ENCODE assay signal across 11 mouse cellular contexts in the genomic region with DNA sequence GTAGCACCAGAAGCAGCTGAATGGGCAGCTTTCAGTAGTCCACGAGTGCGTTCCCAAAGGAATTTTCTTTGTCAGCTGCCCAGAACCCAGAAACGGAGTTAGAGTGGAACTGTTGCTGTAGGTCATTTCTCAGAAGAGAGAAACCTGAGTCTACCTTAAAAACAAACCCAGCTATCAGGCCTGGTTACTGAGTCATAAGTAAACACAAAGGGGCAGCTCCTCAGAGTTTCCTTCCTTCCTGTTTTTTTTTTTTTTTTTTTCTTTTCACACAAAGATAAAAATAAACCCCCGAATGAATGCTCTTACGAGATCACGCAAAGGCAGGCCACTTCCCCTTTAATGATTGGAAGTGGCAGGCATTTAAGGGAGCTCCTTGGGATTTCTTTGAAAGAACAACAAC. TPM values are rescaled to one million over a fixed set of nuclear protein-coding genes. Genes with fewer than 3 reads are reported as not detected.
DNase-seq lines count a peak whose midpoint lies in the region; ATAC-seq and TF ChIP-seq lines count a peak whose summit lies in the region.
"Had no signal": no experiment of that assay in that cellular context is flagged by ENCODE, and none has a peak within 500 bp of the region (broad histone marks: within the 10 kb centered on the region; RNA-seq: fewer than 3 reads in every experiment).

A gene (plus strand): TSS at position 322 of the 400 bp plus-strand sequence.

- peak within 1 kb of the TSS; percentile 51 for H3K4me2 ChIP-seq in lung, postnatal 0 days (replicated peaks; ENCODE audit: low read depth, low read length)
- no peak within 1 kb of the TSS for H3K4me2 ChIP-seq in midbrain, embryonic 14.5 days (ENCODE audit: low read length)
- H3K4me2 ChIP-seq: embryonic facial prominence, embryonic 15.5 days had no signal

- H3K9me3 ChIP-seq in lung, postnatal 0 days (ENCODE audit: low read length) = no peaks in the 10 kb centered on the region
- H3K9me3 ChIP-seq in midbrain, embryonic 14.5 days (ENCODE audit: control insufficient read depth, low read length) = no peaks in the 10 kb centered on the region
- H3K9me3 ChIP-seq: embryonic facial prominence, embryonic 15.5 days had no signal

- peak; percentile 34 for ATAC-seq in lung, postnatal 0 days
- ATAC-seq in midbrain, embryonic 14.5 days (ENCODE audit: low FRiP score, low TSS enrichment) = no peak
- ATAC-seq in activated CD4-positive, CD25-positive, alpha-beta regulatory T cell, adult 4 months = no peak

- peaks cover 1% of the 10 kb centered on the region; the same call in 1 of the 2 replicates for H3K4me1 ChIP-seq in heart, adult 2 months (ENCODE audit: control insufficient read depth, insufficient read depth, low read length)
- H3K4me1 ChIP-seq in lung, postnatal 0 days (ENCODE audit: insufficient read depth, low read depth, low read length) = peaks cover 4% of the 10 kb centered on the region; the same call in 1 of the 2 replicates
- H3K4me1 ChIP-seq in midbrain, embryonic 14.5 days (ENCODE audit: control insufficient read depth, insufficient read depth, low read length) = no peaks in the 10 kb centered on the region
- H3K4me1 ChIP-seq: embryonic facial prominence, embryonic 15.5 days had no signal

- no peak for TF ChIP-seq CTCF in heart, adult 2 months (IDR thresholded peaks at IDR 0.05)
- no peak for TF ChIP-seq CTCF in lung, postnatal 0 days (IDR thresholded peaks at IDR 0.05)

- intact Hi-C loops in heart, adult 2 months (cut with DNase I) = no loop called here
- intact Hi-C loops in heart, postnatal 10 days (cut with DNase I) = no loop called here
- intact Hi-C loops in gastrocnemius, postnatal 14 days (cut with DNase I; ENCODE audit: low total_unique reads) = no loop called here

- no peak for TF ChIP-seq POLR2A in heart, adult 2 months (IDR thresholded peaks at IDR 0.05; ENCODE audit: insufficient read depth, low read depth, low read length)

- H3K27ac ChIP-seq in heart, adult 2 months = peak within 1 kb of the TSS; percentile 12; the same call in 1 of the 2 replicates
- peak within 1 kb of the TSS; percentile 77 for H3K27ac ChIP-seq in lung, postnatal 0 days (ENCODE audit: low read length)
- H3K27ac ChIP-seq in midbrain, embryonic 14.5 days (replicated peaks; ENCODE audit: low read depth, low read length) = no peak within 1 kb of the TSS
- H3K27ac ChIP-seq: embryonic facial prominence, embryonic 15.5 days; layer of hippocampus, adult 2 months had no signal

- H3K79me2 ChIP-seq in heart, adult 2 months (replicated peaks; ENCODE audit: control insufficient read depth, insufficient read depth, low read length) = no peaks in the 10 kb centered on the region

- H3K36me3 ChIP-seq in heart, adult 2 months (ENCODE audit: control insufficient read depth, insufficient read depth, low read length) = no peaks in the 10 kb centered on the region
- no peaks in the 10 kb centered on the region for H3K36me3 ChIP-seq in lung, postnatal 0 days (ENCODE audit: insufficient read depth, low read length)
- no peaks in the 10 kb centered on the region for H3K36me3 ChIP-seq in midbrain, embryonic 14.5 days (ENCODE audit: control insufficient read depth, insufficient read depth, low read length)
- H3K36me3 ChIP-seq: embryonic facial prominence, embryonic 15.5 days had no signal

- no peak within 1 kb of the TSS for H3K4me3 ChIP-seq in heart, adult 2 months
- H3K4me3 ChIP-seq in lung, postnatal 0 days (ENCODE audit: low read depth, low read length) = peak within 1 kb of the TSS; percentile 36
- no peak within 1 kb of the TSS for H3K4me3 ChIP-seq in midbrain, embryonic 14.5 days (replicated peaks; ENCODE audit: low read depth, low read length)
- H3K4me3 ChIP-seq: embryonic facial prominence, embryonic 15.5 days; layer of hippocampus, adult 2 months had no signal

- 17% methylated on average over 6 of the region's 6 CpGs for WGBS in heart, adult 2 months
- 23% methylated on average over 6 of the region's 6 CpGs for WGBS in lung, postnatal 0 days
- 68% methylated on average over 6 of the region's 6 CpGs for WGBS in midbrain, embryonic 14.5 days

- no peak for TF ChIP-seq EP300 in heart, adult 2 months (IDR thresholded peaks at IDR 0.05; ENCODE audit: insufficient read depth, low read depth, low read length)
- TF ChIP-seq EP300 in lung, postnatal 0 days (IDR thresholded peaks at IDR 0.05) = peak; percentile 85

- no peaks in the 10 kb centered on the region for H3K27me3 ChIP-seq in heart, adult 2 months (ENCODE audit: control insufficient read depth, insufficient read depth, low read length)
- H3K27me3 ChIP-seq in lung, postnatal 0 days (replicated peaks; ENCODE audit: insufficient read depth, low read length) = no peaks in the 10 kb centered on the region
- H3K27me3 ChIP-seq in midbrain, embryonic 14.5 days (ENCODE audit: control insufficient read depth, insufficient read depth, low read length) = no peaks in the 10 kb centered on the region
- H3K27me3 ChIP-seq: embryonic facial prominence, embryonic 15.5 days had no signal

- no peak for DNase-seq in heart, adult 2 months
- no peak for DNase-seq in heart, postnatal 10 days
- peak; percentile 4 for DNase-seq in 416B (ENCODE audit: low read depth)
- DNase-seq in gastrocnemius, postnatal 14 days = no peak
- DNase-seq in lung, postnatal 0 days (ENCODE audit: low spot score) = peak; percentile 52
- DNase-seq in midbrain, embryonic 14.5 days = no peak
- no peak for DNase-seq in adrenal gland, adult 18-20 months (ENCODE audit: low spot score in 2 of 2)
- DNase-seq: cerebellum, adult 11 months had no signal

- H3K9ac ChIP-seq in heart, adult 2 months (ENCODE audit: low read depth, low read length) = no peak within 1 kb of the TSS
- peak within 1 kb of the TSS; percentile 30 for H3K9ac ChIP-seq in lung, postnatal 0 days (replicated peaks; ENCODE audit: low read depth)
- no peak within 1 kb of the TSS for H3K9ac ChIP-seq in midbrain, embryonic 14.5 days (replicated peaks; ENCODE audit: low read length)
- H3K9ac ChIP-seq: embryonic facial prominence, embryonic 15.5 days had no signal

RNA-seq across cellular contexts. Expression of the gene that starts here (rescaled TPM):
- 1 to 10 TPM; 2.8 to 3.1 TPM for total RNA-seq in heart, adult 2 months (2021)
- 0.91 and 1.3 TPM in 2 replicates for polyA plus RNA-seq in heart, adult 2 months (2012; rRNA removed)
- total RNA-seq in heart, postnatal 10 days (2021) = 1 to 10 TPM; 2.6 to 3.4 TPM
- 10 to 100 TPM; 30.9 to 34.9 TPM for total RNA-seq in gastrocnemius, postnatal 14 days (2021)
- polyA plus RNA-seq in lung, postnatal 0 days (2015; fragmentation: Nextera tagmentation; extraction: Ambion mirVana) = 253 and 301 TPM in 2 replicates
- not detected in 2 replicates for polyA plus RNA-seq in midbrain, embryonic 14.5 days (2014; fragmentation: Nextera tagmentation; extraction: Ambion mirVana)
- total RNA-seq in adrenal gland, adult 18-20 months (2021) = 1 to 10 TPM in 1 of 2 experiments, under 1 TPM in 1; 0.96 to 1.5 TPM
- under 1 TPM in 1 of 2 experiments, not detected in 1; 0.59 TPM for polyA plus RNA-seq in activated CD4-positive, CD25-positive, alpha-beta regulatory T cell, adult 4 months (2017; shearing (Covaris generic))

Comparison
In these comparisons a context has a peak if more than half of its experiments do, and no peak if none do; other contexts are left out.
1. RNA of the gene that starts here (total RNA-seq): 30.9 to 34.9 TPM in gastrocnemius, postnatal 14 days; 2.6 to 3.4 TPM in heart, postnatal 10 days, 2.8 to 3.1 TPM in heart, adult 2 months and 0.96 to 1.5 TPM in adrenal gland, adult 18-20 months; every median in the first group is over 4 times any median in the second.
2. RNA of the gene that starts here (polyA plus RNA-seq): 253 to 301 TPM in lung, postnatal 0 days; 0.91 to 1.3 TPM in heart, adult 2 months, 0.59 TPM in activated CD4-positive, CD25-positive, alpha-beta regulatory T cell, adult 4 months and not detected in midbrain, embryonic 14.5 days; every median in the first group is over 100 times any median in the second.
3. DNase-seq: peak in 416B (single experiment) and lung, postnatal 0 days (single experiment); none in heart, adult 2 months (0 of 2), heart, postnatal 10 days (0 of 2), gastrocnemius, postnatal 14 days (single experiment), midbrain, embryonic 14.5 days (single experiment) and adrenal gland, adult 18-20 months (0 of 2).